Mouse (Mus musculus) midbrain, embryonic 16.5 days (tissue): ENCODE results near the gene Magi2. TPM values are rescaled to one million over a fixed set of nuclear protein-coding genes. Genes with fewer than 3 reads are reported as not detected.

Experiments
- ATAC-seq: fragments of 200-750 bp; cut with Nextera tagmentation; 2 replicates; pipeline ENCODE4 v1.8.0; 2017; ENCODE audit warnings: moderate TSS enrichment
- H3K27ac ChIP-seq: fragments of 300-500 bp; sonication (generic); 2 replicates; pipeline ENCODE4 v1.5.1; 2014; ENCODE audit warnings: mild to moderate bottlenecking, low read length, mixed read lengths
- H3K27me3 ChIP-seq: fragments of 300-500 bp; sonication (generic); 2 replicates; pipeline ENCODE4 v1.6.1; 2014; ENCODE audit warnings: low read depth, low read length, mixed read lengths; ENCODE audit not compliant: control insufficient read depth, insufficient read depth
- H3K36me3 ChIP-seq: fragments of 300-500 bp; sonication (generic); 2 replicates; pipeline ENCODE4 v1.6.1; 2014; ENCODE audit warnings: mild to moderate bottlenecking, low read length, moderate library complexity, mixed read lengths; ENCODE audit not compliant: control insufficient read depth, insufficient read depth
- H3K4me1 ChIP-seq: fragments of 300-500 bp; sonication (generic); 2 replicates; pipeline ENCODE4 v1.6.1; 2014; ENCODE audit warnings: mild to moderate bottlenecking, low read length, mixed read lengths; ENCODE audit not compliant: control insufficient read depth, insufficient read depth
- H3K4me2 ChIP-seq: fragments of 300-500 bp; sonication (generic); 2 replicates; pipeline ENCODE4 v1.6.1; 2014; ENCODE audit warnings: mild to moderate bottlenecking, low read length, mixed read lengths
- H3K4me3 ChIP-seq: fragments of 300-500 bp; sonication (generic); 2 replicates; pipeline ENCODE4 v1.5.1; 2014; ENCODE audit warnings: low read depth, mild to moderate bottlenecking, low read length, moderate library complexity, mixed read lengths
- H3K9ac ChIP-seq: fragments of 300-500 bp; sonication (generic); 2 replicates; pipeline ENCODE4 v1.6.1; 2014; ENCODE audit warnings: low read depth, low read length, mixed read lengths
- H3K9me3 ChIP-seq: fragments of 300-500 bp; sonication (generic); replicated peaks from 2 replicates; pipeline ENCODE4 v1.6.1; 2014; ENCODE audit warnings: mild to moderate bottlenecking, low read length, mixed read lengths; ENCODE audit not compliant: control insufficient read depth, poor library complexity, severe bottlenecking
- WGBS: fragments of 180-500 bp; shearing (Covaris S2); extraction: QIAGEN DNeasy Blood & Tissue Kit; methylation state at CpG from one replicate; pipeline ENCODE4 v1.1.7; 2014; 5-methylcytosine and 5-hydroxymethylcytosine counted together
- polyA plus RNA-seq: library from polyadenylated mRNA; unstranded; fragments of >200 nt; fragmentation: Nextera tagmentation; extraction: Ambion mirVana; gene quantifications from 2 replicates; pipeline ENCODE4 v1.2.1, GENCODE M21; 2015

The Magi2 gene
- polyA plus RNA-seq, 1 experiment from 2014 or later = 33.0 TPM

DNA sequence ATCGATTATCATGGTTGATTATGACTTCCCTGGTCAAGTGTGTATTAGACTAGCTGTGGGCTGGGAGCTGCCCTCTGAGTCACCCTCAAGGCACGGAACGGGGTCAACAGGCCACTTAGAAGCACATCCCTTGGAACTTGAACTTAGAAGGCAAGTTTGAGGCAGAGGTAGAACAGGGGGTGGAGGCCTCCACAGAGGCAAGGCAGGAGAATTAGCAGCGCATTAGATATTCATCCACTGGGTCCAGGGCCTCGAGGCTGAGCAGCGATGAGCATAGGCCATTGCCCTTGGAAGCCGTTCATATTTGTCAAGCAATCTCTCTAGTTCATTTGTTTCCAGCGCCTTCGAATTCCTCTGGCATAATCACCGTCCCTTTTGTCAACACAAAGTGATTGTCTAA lies 1454.8 kb downstream of the Magi2 start:
- H3K4me1 ChIP-seq = peaks cover 5% of the 10 kb centered on the region; the same call in 1 of the 2 replicates
- no peaks in the 10 kb centered on the region for H3K27me3 ChIP-seq
- ATAC-seq = no peak
- H3K4me2 ChIP-seq = no peak overlapping the region
- 64% methylated on average over 10 of the region's 10 CpGs for WGBS
- H3K4me3 ChIP-seq = no peak overlapping the region
- H3K36me3 ChIP-seq = no peaks in the 10 kb centered on the region
- H3K9ac ChIP-seq = no peak overlapping the region
- H3K9me3 ChIP-seq = no peaks in the 10 kb centered on the region
- 0 out of 2 replicates have a peak overlapping the region, but pooled peaks have one; percentile 20 for H3K27ac ChIP-seq

DNA sequence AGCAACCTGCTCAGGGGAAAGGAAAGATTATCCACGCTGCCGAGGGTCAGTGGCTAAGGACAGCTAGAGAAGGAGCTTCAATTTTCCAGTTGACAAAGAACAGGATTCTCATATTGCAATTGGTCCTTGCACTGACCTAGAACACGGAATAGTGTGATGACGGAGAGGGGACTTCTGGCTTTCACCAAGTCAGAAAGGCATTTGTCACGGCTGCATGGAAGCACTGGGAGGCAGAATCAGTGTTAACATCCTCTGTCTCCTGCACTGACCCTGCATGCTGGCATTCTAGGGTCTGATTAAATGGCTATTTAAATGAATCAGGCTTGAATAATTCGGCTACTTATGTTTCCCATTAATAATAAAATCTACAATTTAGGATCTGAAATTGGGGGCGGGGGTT lies 1455.4 kb downstream of the Magi2 start:
- no peak for ATAC-seq
- Histone ChIP-seq H3K27ac (0 out of 2 replicates have a peak overlapping the region, but pooled peaks have one; percentile 20), H3K4me1 (peaks cover 4% of the 10 kb centered on the region; the same call in 1 of the 2 replicates), H3K4me2 (no peak overlapping the region), H3K9ac (no peak overlapping the region), H3K27me3 (no peaks in the 10 kb centered on the region), H3K9me3 (no peaks in the 10 kb centered on the region), H3K4me3 (no peak overlapping the region), H3K36me3 (no peaks in the 10 kb centered on the region)
- WGBS = 52% methylated on average over 7 of the region's 7 CpGs

DNA sequence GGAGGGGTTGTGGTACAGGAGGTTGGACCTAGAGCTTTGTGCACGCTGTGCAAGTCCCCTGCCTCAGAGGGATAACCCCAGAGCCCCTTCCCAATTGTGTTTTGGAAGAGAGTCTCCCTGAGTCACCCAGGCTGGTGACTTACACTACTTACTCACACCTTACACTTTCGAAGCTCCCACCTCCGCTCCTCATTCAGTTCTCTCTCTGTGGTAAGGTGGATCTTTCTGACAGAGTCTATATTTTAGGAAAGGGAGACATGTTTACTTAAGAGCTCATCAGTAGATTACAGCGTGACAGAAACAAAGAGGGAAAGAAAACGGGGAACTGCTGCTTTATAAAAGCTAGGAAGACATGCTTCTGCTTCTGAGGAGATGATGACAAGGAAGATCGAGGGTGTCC lies 1457.3 kb downstream of the Magi2 start:
- H3K36me3 ChIP-seq = no peaks in the 10 kb centered on the region
- no peaks in the 10 kb centered on the region for H3K9me3 ChIP-seq
- H3K4me2 ChIP-seq = no peak overlapping the region
- 82% methylated on average over 6 of the region's 6 CpGs for WGBS
- no peak overlapping the region for H3K9ac ChIP-seq
- no peaks in the 10 kb centered on the region for H3K27me3 ChIP-seq
- ATAC-seq = no peak
- H3K27ac ChIP-seq = no peak overlapping the region
- no peak overlapping the region for H3K4me3 ChIP-seq
- H3K4me1 ChIP-seq = peaks cover 4% of the 10 kb centered on the region; the same call in 1 of the 2 replicates

DNA sequence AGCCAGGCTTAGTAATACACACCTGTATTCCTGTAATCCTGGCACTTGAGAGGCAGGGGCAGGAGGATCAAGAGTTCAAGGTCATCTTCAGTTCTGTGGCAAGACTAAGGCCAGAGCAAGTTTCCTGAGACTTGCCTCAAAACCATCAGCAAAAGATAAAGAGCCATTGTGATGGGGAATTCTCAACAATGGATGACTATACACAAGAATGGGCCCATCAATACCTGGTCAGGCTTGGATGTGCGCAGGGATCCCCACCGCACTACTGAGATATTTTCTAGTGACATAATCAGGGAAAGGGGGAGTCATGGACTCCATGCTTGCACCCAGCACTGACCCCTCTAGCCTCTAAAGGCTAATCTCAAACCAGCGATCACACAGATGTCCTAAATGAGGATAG lies 1465.4 kb downstream of the Magi2 start:
- WGBS = 94% methylated on average over 3 of the region's 3 CpGs
- H3K9me3 ChIP-seq = peaks cover 3% of the 10 kb centered on the region; the same call in 1 of the 2 replicates
- H3K4me1 ChIP-seq = no peaks in the 10 kb centered on the region
- no peaks in the 10 kb centered on the region for H3K36me3 ChIP-seq
- ATAC-seq = no peak
- no peaks in the 10 kb centered on the region for H3K27me3 ChIP-seq
- H3K4me3 ChIP-seq = no peak overlapping the region
- no peak overlapping the region for H3K4me2 ChIP-seq
- no peak overlapping the region for H3K9ac ChIP-seq
- H3K27ac ChIP-seq = no peak overlapping the region

DNA sequence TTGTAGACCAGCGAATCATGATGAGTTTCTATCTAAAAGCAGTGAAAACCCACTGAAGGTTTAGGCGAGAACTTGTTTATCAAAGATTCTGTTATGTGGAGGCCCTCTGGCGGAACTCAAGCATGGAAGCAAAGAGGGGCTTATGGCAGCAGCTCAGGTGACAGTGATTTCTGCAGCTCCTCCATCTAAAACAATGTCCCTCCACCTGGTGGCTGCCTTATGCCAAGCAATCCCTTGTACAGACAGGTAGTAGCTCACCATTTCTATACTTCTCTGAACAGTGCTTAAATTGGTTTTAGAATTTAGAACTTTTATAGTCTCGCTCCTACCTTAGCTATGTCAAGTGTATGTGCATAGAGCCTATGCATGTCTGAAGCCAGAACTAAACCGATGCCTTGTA lies 1472.3 kb downstream of the Magi2 start:
- H3K27ac ChIP-seq = no peak overlapping the region
- no peak overlapping the region for H3K4me2 ChIP-seq
- no peak for ATAC-seq
- no peaks in the 10 kb centered on the region for H3K9me3 ChIP-seq
- H3K4me1 ChIP-seq = peaks cover 9% of the 10 kb centered on the region
- no peak overlapping the region for H3K4me3 ChIP-seq
- no peak overlapping the region for H3K9ac ChIP-seq
- WGBS = 94% methylated on average over 5 of the region's 5 CpGs
- no peaks in the 10 kb centered on the region for H3K27me3 ChIP-seq
- H3K36me3 ChIP-seq = no peaks in the 10 kb centered on the region

DNA sequence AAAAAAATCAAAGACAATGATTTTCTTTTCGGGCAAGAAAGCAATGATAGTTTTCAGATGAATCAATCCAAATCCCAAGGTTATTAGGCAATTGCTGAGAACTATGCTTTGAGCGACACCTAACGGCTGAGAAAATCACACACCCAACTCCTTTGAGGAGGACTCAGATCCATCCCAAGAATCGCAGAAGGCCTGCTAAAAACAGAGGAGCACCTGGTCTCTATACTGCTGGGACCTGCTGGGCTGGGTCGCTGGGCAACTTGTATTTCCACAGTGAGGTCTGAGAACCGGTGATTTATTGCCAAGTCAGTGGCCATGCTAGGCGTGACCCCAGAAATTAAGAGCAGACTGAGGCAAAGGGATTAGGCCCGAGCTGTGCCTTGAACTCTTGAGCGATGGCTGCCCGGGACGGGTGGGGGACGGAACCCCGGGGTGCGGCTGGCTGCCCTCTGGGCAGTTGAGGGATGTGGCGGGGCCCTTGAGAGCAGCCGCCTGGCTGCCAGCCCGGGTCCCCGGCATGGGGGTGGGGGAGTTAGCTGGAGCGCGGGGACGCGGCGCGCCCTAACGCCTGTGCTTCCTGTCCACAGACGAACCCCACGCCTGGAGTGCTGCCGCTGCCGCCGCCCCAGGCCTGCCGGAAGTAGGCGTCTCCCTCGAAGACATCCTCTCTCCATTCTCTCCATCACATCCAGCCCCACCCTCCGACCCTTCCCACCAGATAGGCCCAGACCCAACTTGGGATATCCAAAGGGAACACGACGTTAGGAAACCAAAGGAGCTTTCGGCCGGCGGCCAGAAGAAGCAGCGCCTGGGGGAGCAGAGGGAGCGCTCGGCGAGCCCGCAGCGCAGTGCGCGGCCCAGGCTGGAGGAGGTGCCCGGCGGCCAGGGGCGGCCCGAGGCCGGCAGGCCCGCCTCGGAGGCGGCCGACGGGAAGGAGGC lies 1474.9 kb downstream of the Magi2 start:
- no peaks in the 10 kb centered on the region for H3K27me3 ChIP-seq
- peaks cover 9% of the 10 kb centered on the region for H3K4me1 ChIP-seq
- H3K4me2 ChIP-seq = peak overlapping the region; percentile 69
- peak overlapping the region; percentile 95 for H3K27ac ChIP-seq
- ATAC-seq = peak; percentile 96
- H3K4me3 ChIP-seq = peak overlapping the region; percentile 65
- H3K36me3 ChIP-seq = no peaks in the 10 kb centered on the region
- H3K9ac ChIP-seq = peak overlapping the region; percentile 88
- WGBS = under 1% methylated on average over 46 of the region's 57 CpGs
- no peaks in the 10 kb centered on the region for H3K9me3 ChIP-seq

DNA sequence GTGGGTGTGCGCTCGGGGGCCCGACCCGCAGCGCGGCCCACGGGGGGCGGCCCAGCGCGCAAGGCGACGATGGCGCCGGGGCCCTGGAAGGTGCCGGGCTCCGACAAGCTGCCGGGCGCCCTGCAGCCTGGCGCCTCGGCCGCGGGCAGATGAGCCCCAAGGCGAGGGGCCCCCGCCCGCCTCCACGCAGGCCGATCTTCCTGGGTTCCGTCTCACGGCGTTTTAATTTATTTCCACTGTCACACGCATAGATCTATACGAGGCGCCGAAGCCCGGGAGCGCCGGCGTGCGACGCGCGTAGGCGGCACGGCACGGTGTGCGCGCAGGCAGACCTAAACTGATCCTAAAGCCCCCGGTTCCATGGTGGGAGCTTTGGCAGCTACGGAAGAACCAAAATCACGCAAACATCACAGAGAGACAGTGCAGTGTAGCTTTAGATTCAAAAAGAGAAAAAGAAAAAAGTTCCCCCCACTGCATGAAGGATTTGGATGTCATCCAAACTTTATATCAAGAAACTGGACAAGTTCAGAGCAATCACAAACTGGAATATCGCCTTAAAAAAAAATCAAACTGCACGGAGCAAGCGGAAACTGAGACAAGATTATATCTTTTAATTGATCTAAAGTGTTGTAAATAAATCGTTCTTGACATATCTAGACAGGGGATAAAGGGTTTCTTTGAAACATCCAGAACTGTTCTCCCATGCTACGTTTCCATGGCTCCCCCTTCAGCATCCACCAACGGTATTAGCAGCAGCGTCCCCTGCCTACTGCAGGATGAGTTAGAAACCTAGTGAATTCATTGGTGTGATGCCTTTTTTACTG lies 1475.9 kb downstream of the Magi2 start:
- Histone ChIP-seq H3K36me3 (no peaks in the 10 kb centered on the region), H3K4me1 (peaks cover 9% of the 10 kb centered on the region), H3K9ac (peak overlapping the region; percentile 88), H3K27ac (peak overlapping the region; percentile 95), H3K4me2 (peak overlapping the region; percentile 69), H3K4me3 (peak overlapping the region; percentile 65), H3K9me3 (no peaks in the 10 kb centered on the region), H3K27me3 (no peaks in the 10 kb centered on the region)
- ATAC-seq = peak; percentile 61
- WGBS = under 1% methylated on average over 50 of the region's 57 CpGs

DNA sequence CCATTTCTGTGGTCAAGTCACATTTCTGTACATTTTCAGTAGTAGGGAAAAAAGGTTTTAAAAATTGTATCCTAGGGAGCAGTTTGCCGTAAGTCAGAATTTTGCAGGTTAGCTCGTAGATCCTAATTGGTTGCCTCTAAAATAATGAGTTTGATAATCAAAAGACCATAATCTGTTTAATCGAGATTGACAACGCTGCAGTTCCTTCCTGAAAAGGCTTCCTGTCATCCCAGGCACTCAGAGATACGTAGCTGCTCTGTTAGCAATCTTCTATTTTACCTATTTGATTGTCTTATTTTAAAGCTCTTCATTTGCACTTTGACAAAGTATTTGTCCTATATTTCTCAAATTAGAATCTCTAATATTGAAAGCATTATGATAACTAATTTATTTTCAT lies 1476.5 kb downstream of the Magi2 start:
- Histone ChIP-seq H3K4me3 (peak overlapping the region; percentile 65), H3K9ac (no peak overlapping the region), H3K4me1 (peaks cover 9% of the 10 kb centered on the region), H3K4me2 (peak overlapping the region; percentile 69), H3K27me3 (no peaks in the 10 kb centered on the region), H3K27ac (peak overlapping the region; percentile 55; the same call in 1 of the 2 replicates), H3K36me3 (no peaks in the 10 kb centered on the region), H3K9me3 (no peaks in the 10 kb centered on the region)
- ATAC-seq = no peak
- WGBS = 43% methylated on average over 5 of the region's 5 CpGs
